Mouse (Mus musculus) midbrain, embryonic 16.5 days (tissue): ENCODE data around the gene Cacna2d3. TPM values are rescaled to one million over a fixed set of nuclear protein-coding genes. Genes with fewer than 3 reads are reported as not detected.
A peak's percentile ranks its signal among the peaks of the same experiment; 100 is the strongest.

Experiments used
- ATAC-seq: fragments of 200-750 bp; cut with Nextera tagmentation; 2 replicates; pipeline ENCODE4 v1.8.0; 2017; ENCODE audit warnings: moderate TSS enrichment
- H3K27ac ChIP-seq: fragments of 300-500 bp; sonication (generic); 2 replicates; pipeline ENCODE4 v1.5.1; 2014; ENCODE audit warnings: mild to moderate bottlenecking, low read length, mixed read lengths
- H3K27me3 ChIP-seq: fragments of 300-500 bp; sonication (generic); 2 replicates; pipeline ENCODE4 v1.6.1; 2014; ENCODE audit warnings: low read depth, low read length, mixed read lengths; ENCODE audit not compliant: control insufficient read depth, insufficient read depth
- H3K36me3 ChIP-seq: fragments of 300-500 bp; sonication (generic); 2 replicates; pipeline ENCODE4 v1.6.1; 2014; ENCODE audit warnings: mild to moderate bottlenecking, low read length, moderate library complexity, mixed read lengths; ENCODE audit not compliant: control insufficient read depth, insufficient read depth
- H3K4me1 ChIP-seq: fragments of 300-500 bp; sonication (generic); 2 replicates; pipeline ENCODE4 v1.6.1; 2014; ENCODE audit warnings: mild to moderate bottlenecking, low read length, mixed read lengths; ENCODE audit not compliant: control insufficient read depth, insufficient read depth
- H3K4me2 ChIP-seq: fragments of 300-500 bp; sonication (generic); 2 replicates; pipeline ENCODE4 v1.6.1; 2014; ENCODE audit warnings: mild to moderate bottlenecking, low read length, mixed read lengths
- H3K4me3 ChIP-seq: fragments of 300-500 bp; sonication (generic); 2 replicates; pipeline ENCODE4 v1.5.1; 2014; ENCODE audit warnings: low read depth, mild to moderate bottlenecking, low read length, moderate library complexity, mixed read lengths
- H3K9ac ChIP-seq: fragments of 300-500 bp; sonication (generic); 2 replicates; pipeline ENCODE4 v1.6.1; 2014; ENCODE audit warnings: low read depth, low read length, mixed read lengths
- H3K9me3 ChIP-seq: fragments of 300-500 bp; sonication (generic); replicated peaks from 2 replicates; pipeline ENCODE4 v1.6.1; 2014; ENCODE audit warnings: mild to moderate bottlenecking, low read length, mixed read lengths; ENCODE audit not compliant: control insufficient read depth, poor library complexity, severe bottlenecking
- WGBS: fragments of 180-500 bp; shearing (Covaris S2); extraction: QIAGEN DNeasy Blood & Tissue Kit; methylation state at CpG from one replicate; pipeline ENCODE4 v1.1.7; 2014; 5-methylcytosine and 5-hydroxymethylcytosine counted together
- polyA plus RNA-seq: library from polyadenylated mRNA; unstranded; fragments of >200 nt; fragmentation: Nextera tagmentation; extraction: Ambion mirVana; gene quantifications from 2 replicates; pipeline ENCODE4 v1.2.1, GENCODE M21; 2015

Cacna2d3 gene
- polyA plus RNA-seq, 1 experiment from 2014 or later, result 31.0 TPM

- ATAC-seq, result no peak
- no peak within 1 kb of the TSS for H3K9ac ChIP-seq
- peaks cover 8% of the 10 kb centered on the region; the same call in 1 of the 2 replicates for H3K4me1 ChIP-seq
- H3K27ac ChIP-seq, result no peak within 1 kb of the TSS
- WGBS, result 8% methylated on average over 5 of the region's 5 CpGs
- H3K4me3 ChIP-seq, result no peak within 1 kb of the TSS
- H3K9me3 ChIP-seq, result no peaks in the 10 kb centered on the region
- H3K4me2 ChIP-seq, result no peak within 1 kb of the TSS
- no peaks in the 10 kb centered on the region for H3K36me3 ChIP-seq
- no peaks in the 10 kb centered on the region for H3K27me3 ChIP-seq
Observed at GRCm38 (mm10) chr14:29017883-29018282, 703.8 kb downstream of the Cacna2d3 start, which contains the start of gene Lrtm1. Gene Lrtm1, plus strand, starts transcription at chr14:29018208.

GRCm38 (mm10) chr14:29015896-29016295 is 705.8 kb downstream of the Cacna2d3 start:
- no peaks in the 10 kb centered on the region for H3K36me3 ChIP-seq
- ATAC-seq, result 0 out of 2 replicates have a peak, but pooled peaks have one; percentile 54
- H3K27me3 ChIP-seq, result no peaks in the 10 kb centered on the region
- 26% methylated on average over 5 of the region's 5 CpGs for WGBS
- H3K9me3 ChIP-seq, result no peaks in the 10 kb centered on the region
- H3K4me2 ChIP-seq, result no peak overlapping the region
- peaks cover 8% of the 10 kb centered on the region; the same call in 1 of the 2 replicates for H3K4me1 ChIP-seq
- H3K27ac ChIP-seq, result no peak overlapping the region
- no peak overlapping the region for H3K9ac ChIP-seq
- H3K4me3 ChIP-seq, result no peak overlapping the region

GRCm38 (mm10) chr14:29014680-29015079 is 707.0 kb downstream of the Cacna2d3 start:
- no peak overlapping the region for H3K9ac ChIP-seq
- H3K4me1 ChIP-seq, result peaks cover 11% of the 10 kb centered on the region; the same call in 1 of the 2 replicates
- ATAC-seq, result no peak
- H3K4me2 ChIP-seq, result no peak overlapping the region
- no peaks in the 10 kb centered on the region for H3K9me3 ChIP-seq
- H3K27ac ChIP-seq, result no peak overlapping the region
- H3K36me3 ChIP-seq, result no peaks in the 10 kb centered on the region
- H3K4me3 ChIP-seq, result no peak overlapping the region
- 71% methylated on average over 2 of the region's 2 CpGs for WGBS
- H3K27me3 ChIP-seq, result no peaks in the 10 kb centered on the region

GRCm38 (mm10) chr14:29013161-29013560 is 708.5 kb downstream of the Cacna2d3 start:
- H3K9me3 ChIP-seq, result no peaks in the 10 kb centered on the region
- no peak overlapping the region for H3K4me2 ChIP-seq
- no peak overlapping the region for H3K27ac ChIP-seq
- no peaks in the 10 kb centered on the region for H3K36me3 ChIP-seq
- peaks cover 11% of the 10 kb centered on the region; the same call in 1 of the 2 replicates for H3K4me1 ChIP-seq
- 87% methylated on average over 3 of the region's 3 CpGs for WGBS
- no peaks in the 10 kb centered on the region for H3K27me3 ChIP-seq
- ATAC-seq, result no peak
- H3K9ac ChIP-seq, result no peak overlapping the region
- no peak overlapping the region for H3K4me3 ChIP-seq

GRCm38 (mm10) chr14:29009644-29010043 is 712.0 kb downstream of the Cacna2d3 start:
- Histone ChIP-seq H3K27ac (no peak overlapping the region), H3K9me3 (no peaks in the 10 kb centered on the region), H3K4me3 (no peak overlapping the region), H3K9ac (no peak overlapping the region), H3K4me2 (no peak overlapping the region), H3K36me3 (no peaks in the 10 kb centered on the region), H3K27me3 (no peaks in the 10 kb centered on the region), H3K4me1 (0 out of 2 replicates have a peak, but pooled peaks cover 3% of the 10 kb centered on the region)
- 92% methylated on average over 4 of the region's 4 CpGs for WGBS
- ATAC-seq, result no peak

GRCm38 (mm10) chr14:29005228-29005840 is 716.3 kb downstream of the Cacna2d3 start:
- 92% methylated on average over 4 of the region's 5 CpGs for WGBS
- no peak overlapping the region for H3K9ac ChIP-seq
- no peak overlapping the region for H3K4me3 ChIP-seq

GRCm38 (mm10) chr14:28996569-28996968 is 725.1 kb downstream of the Cacna2d3 start:
- Histone ChIP-seq H3K4me3 (no peak overlapping the region), H3K27ac (no peak overlapping the region)
- WGBS, result 98% methylated on average over 3 of the region's 3 CpGs

More at GRCm38 (mm10) chr14:29005228-29005840, 716.3 kb downstream of the Cacna2d3 start:
- no peak for ATAC-seq
- no peaks in the 10 kb centered on the region for H3K9me3 ChIP-seq
- H3K36me3 ChIP-seq, result no peaks in the 10 kb centered on the region
- H3K4me1 ChIP-seq, result 0 out of 2 replicates have a peak, but pooled peaks cover 1% of the 10 kb centered on the region
- no peaks in the 10 kb centered on the region for H3K27me3 ChIP-seq
- no peak overlapping the region for H3K27ac ChIP-seq
- no peak overlapping the region for H3K4me2 ChIP-seq

GRCm38 (mm10) chr14:28988211-28988900 is 733.3 kb downstream of the Cacna2d3 start:
- WGBS, result 88% methylated on average over 7 of the region's 7 CpGs
- H3K9ac ChIP-seq, result no peak overlapping the region
- H3K27ac ChIP-seq, result no peak overlapping the region
- H3K9me3 ChIP-seq, result no peaks in the 10 kb centered on the region
- no peaks in the 10 kb centered on the region for H3K27me3 ChIP-seq
- H3K4me1 ChIP-seq, result no peaks in the 10 kb centered on the region
- no peak overlapping the region for H3K4me2 ChIP-seq
- no peak overlapping the region for H3K4me3 ChIP-seq
- ATAC-seq, result no peak
- no peaks in the 10 kb centered on the region for H3K36me3 ChIP-seq

More at GRCm38 (mm10) chr14:28996569-28996968, 725.1 kb downstream of the Cacna2d3 start:
- Histone ChIP-seq H3K9ac (no peak overlapping the region), H3K36me3 (no peaks in the 10 kb centered on the region), H3K4me2 (no peak overlapping the region), H3K27me3 (no peaks in the 10 kb centered on the region), H3K9me3 (no peaks in the 10 kb centered on the region), H3K4me1 (no peaks in the 10 kb centered on the region)
- no peak for ATAC-seq

GRCm38 (mm10) chr14:28984276-28984675 is 737.4 kb downstream of the Cacna2d3 start:
- 86% methylated on average over 2 of the region's 2 CpGs for WGBS

More at GRCm38 (mm10) chr14:28984276-28984675, 737.4 kb downstream of the Cacna2d3 start:
- H3K9ac ChIP-seq, result no peak overlapping the region
- no peaks in the 10 kb centered on the region for H3K9me3 ChIP-seq
- H3K27ac ChIP-seq, result no peak overlapping the region
- no peak overlapping the region for H3K4me2 ChIP-seq
- no peak for ATAC-seq
- no peaks in the 10 kb centered on the region for H3K4me1 ChIP-seq
- H3K27me3 ChIP-seq, result no peaks in the 10 kb centered on the region
- no peak overlapping the region for H3K4me3 ChIP-seq
- H3K36me3 ChIP-seq, result no peaks in the 10 kb centered on the region
